Mouse (Mus musculus): ENCODE data around the gene Rnase2b.

GRCm38 (mm10) chr14:51148006-51148405 lies 14.1 kb upstream of the Rnase2b start:
- TF ChIP-seq HCFC1 (IDR thresholded peaks at IDR 0.05; ENCODE audit: borderline replicate concordance, insufficient read depth, low read length) (no peak), ZC3H11A (IDR thresholded peaks at IDR 0.05; ENCODE audit: borderline replicate concordance, low read depth, low read length) (no peak)

Data from ES-E14 (cell line).